Mouse (Mus musculus): ENCODE results near the gene 4930402F06Rik. TPM values are rescaled to one million over a fixed set of nuclear protein-coding genes. Genes with fewer than 3 reads are reported as not detected.

4930402F06Rik gene
- polyA plus RNA-seq, 1 experiment from 2014 or later = not detected

DNA sequence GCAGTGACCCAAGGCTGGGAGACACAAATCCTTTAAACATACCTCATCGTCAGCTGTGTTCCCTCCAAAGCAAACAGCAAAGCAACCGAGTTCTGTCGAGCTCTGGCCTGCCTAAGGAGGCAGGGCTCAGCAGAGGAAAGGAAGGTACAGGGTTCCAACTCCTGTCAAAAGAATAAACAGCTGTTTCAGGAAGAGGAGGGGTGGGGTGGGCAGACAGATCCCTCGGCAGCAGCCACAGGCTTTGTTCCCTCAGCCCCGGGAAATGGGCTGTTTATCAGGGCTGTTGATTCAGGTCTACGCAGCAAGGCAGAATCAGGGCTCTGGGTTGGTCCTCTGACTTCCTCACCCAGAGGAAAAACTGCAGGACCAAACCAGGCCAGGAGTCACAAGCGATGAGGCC is 35.5 kb upstream of the 4930402F06Rik start:
- 39% methylated on average over 7 of the region's 7 CpGs for WGBS
- no peak for ATAC-seq (ENCODE audit: low FRiP score)
- H3K9ac ChIP-seq = no peak overlapping the region
- no peaks in the 10 kb centered on the region for H3K36me3 ChIP-seq
- H3K4me3 ChIP-seq = no peak overlapping the region
- H3K4me2 ChIP-seq (replicated peaks) = no peak overlapping the region
- peaks cover 13% of the 10 kb centered on the region; the same call in 1 of the 2 replicates for H3K4me1 ChIP-seq
- H3K9me3 ChIP-seq (replicated peaks) = no peaks in the 10 kb centered on the region
- no peaks in the 10 kb centered on the region for H3K27me3 ChIP-seq
- H3K27ac ChIP-seq = no peak overlapping the region

DNA sequence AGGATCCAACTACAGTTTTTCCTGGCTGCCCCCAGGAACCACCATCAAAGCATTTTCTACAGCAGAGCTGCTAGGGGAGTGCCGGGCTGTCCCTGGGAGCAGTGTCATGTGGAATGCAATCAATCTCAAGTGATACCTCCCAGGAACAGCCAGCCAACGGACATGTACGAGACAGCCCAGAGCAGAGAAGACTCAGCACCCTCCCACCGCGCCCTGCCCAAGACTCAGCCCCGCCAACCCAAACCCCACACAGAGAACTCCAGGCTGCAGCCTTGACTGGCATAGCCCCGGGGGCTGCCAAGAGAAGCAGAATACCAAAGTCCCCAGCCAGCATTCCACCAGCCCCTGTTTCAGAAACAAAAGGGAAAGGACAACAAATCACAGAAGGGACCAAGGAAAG is 35.0 kb upstream of the 4930402F06Rik start:
- H3K36me3 ChIP-seq = no peaks in the 10 kb centered on the region
- no peak overlapping the region for H3K4me3 ChIP-seq
- 30% methylated on average over 7 of the region's 7 CpGs for WGBS
- H3K27me3 ChIP-seq = no peaks in the 10 kb centered on the region
- H3K4me2 ChIP-seq (replicated peaks) = no peak overlapping the region
- no peak for ATAC-seq (ENCODE audit: low FRiP score)
- no peak overlapping the region for H3K27ac ChIP-seq
- H3K9ac ChIP-seq = no peak overlapping the region
- H3K9me3 ChIP-seq (replicated peaks) = no peaks in the 10 kb centered on the region
- H3K4me1 ChIP-seq = peaks cover 15% of the 10 kb centered on the region; the same call in 1 of the 2 replicates

DNA sequence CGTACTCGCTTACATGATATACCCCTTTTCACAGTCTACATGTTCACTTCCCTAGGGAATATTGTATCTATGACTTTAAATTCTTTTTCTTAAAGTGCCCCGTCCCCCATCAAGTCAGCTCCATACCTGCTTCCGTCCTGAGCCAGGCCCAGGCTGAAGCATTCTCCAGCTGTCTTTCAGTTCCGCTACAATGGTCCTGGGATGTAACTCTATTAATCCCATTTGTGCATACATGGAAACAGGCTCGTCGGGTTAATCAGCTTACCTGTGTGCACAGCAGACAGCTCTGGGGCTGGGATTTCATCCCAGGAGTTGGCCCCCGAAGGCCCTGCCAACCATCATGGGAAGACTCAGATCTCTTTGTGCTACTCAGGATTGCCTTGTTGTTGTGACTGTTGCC is 33.8 kb upstream of the 4930402F06Rik start:
- no peak overlapping the region for H3K4me2 ChIP-seq (replicated peaks)
- peaks cover 15% of the 10 kb centered on the region; the same call in 1 of the 2 replicates for H3K4me1 ChIP-seq
- no peak overlapping the region for H3K27ac ChIP-seq
- ATAC-seq (ENCODE audit: low FRiP score) = no peak
- 84% methylated on average over 8 of the region's 8 CpGs for WGBS
- H3K27me3 ChIP-seq = no peaks in the 10 kb centered on the region
- no peaks in the 10 kb centered on the region for H3K9me3 ChIP-seq (replicated peaks)
- H3K4me3 ChIP-seq = no peak overlapping the region
- H3K36me3 ChIP-seq = no peaks in the 10 kb centered on the region
- H3K9ac ChIP-seq = no peak overlapping the region

DNA sequence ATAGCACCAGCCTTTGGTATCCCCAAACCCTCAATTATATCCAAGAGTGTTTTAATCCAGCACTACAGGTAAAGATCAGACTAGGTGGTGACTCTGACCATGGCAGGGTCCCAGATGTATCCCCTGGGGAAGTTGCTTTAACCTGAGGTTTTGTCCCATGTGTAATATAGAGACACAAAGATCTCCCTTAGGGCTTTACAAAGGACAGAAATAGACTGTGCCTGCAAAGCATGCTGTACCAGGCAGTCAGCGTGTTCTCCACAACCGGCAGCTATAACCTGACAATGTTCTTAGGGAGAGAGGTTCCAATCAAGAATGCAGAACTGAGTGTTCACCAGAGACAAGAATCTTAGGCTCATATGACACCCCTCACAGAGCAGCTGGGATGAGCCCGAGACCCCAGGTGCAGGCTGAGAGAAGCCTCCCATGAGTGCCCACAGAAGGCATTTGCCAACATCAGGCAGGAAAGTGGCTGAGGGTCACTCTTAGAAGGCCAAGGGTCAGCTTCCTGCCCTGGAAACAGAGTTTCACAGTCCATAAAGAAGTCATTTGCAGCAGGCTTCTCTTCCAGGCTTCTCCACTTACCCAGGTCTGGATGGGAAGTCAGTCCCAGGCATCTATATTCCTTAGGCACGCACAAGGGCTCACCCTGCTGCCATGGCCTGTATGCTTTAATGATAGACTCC is 31.8 kb upstream of the 4930402F06Rik start:
- Histone ChIP-seq H3K27me3 (no peaks in the 10 kb centered on the region), H3K9me3 (replicated peaks) (no peaks in the 10 kb centered on the region), H3K4me1 (peaks cover 15% of the 10 kb centered on the region; the same call in 1 of the 2 replicates), H3K4me2 (replicated peaks) (no peak overlapping the region), H3K9ac (no peak overlapping the region), H3K36me3 (no peaks in the 10 kb centered on the region), H3K4me3 (no peak overlapping the region), H3K27ac (no peak overlapping the region)
- ATAC-seq (ENCODE audit: low FRiP score) = no peak
- 79% methylated on average over 4 of the region's 4 CpGs for WGBS

DNA sequence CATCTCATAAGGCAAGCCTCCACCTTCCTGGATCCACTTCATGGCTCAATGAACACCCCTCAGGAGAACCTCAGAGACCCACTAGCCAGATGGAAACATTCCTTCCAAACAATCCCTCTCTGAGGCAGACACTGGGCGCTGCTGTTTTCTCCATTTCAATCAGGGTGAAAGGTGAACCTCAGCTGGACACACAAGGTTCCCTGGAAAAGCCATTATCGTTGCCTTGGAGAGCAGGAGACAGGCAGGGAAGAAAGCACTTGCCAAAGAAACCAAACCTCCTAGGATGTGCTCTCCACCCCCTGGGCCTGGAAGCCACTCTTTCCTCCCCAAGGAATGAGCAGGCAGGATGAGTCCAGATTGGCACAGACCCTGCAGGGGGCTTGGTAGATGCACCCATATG is 30.6 kb upstream of the 4930402F06Rik start:
- Histone ChIP-seq H3K9ac (no peak overlapping the region), H3K27me3 (no peaks in the 10 kb centered on the region), H3K4me2 (replicated peaks) (no peak overlapping the region), H3K4me3 (no peak overlapping the region), H3K9me3 (replicated peaks) (no peaks in the 10 kb centered on the region), H3K27ac (no peak overlapping the region), H3K4me1 (peaks cover 12% of the 10 kb centered on the region; the same call in 1 of the 2 replicates), H3K36me3 (no peaks in the 10 kb centered on the region)
- 22% methylated on average over 2 of the region's 2 CpGs for WGBS
- no peak for ATAC-seq (ENCODE audit: low FRiP score)

DNA sequence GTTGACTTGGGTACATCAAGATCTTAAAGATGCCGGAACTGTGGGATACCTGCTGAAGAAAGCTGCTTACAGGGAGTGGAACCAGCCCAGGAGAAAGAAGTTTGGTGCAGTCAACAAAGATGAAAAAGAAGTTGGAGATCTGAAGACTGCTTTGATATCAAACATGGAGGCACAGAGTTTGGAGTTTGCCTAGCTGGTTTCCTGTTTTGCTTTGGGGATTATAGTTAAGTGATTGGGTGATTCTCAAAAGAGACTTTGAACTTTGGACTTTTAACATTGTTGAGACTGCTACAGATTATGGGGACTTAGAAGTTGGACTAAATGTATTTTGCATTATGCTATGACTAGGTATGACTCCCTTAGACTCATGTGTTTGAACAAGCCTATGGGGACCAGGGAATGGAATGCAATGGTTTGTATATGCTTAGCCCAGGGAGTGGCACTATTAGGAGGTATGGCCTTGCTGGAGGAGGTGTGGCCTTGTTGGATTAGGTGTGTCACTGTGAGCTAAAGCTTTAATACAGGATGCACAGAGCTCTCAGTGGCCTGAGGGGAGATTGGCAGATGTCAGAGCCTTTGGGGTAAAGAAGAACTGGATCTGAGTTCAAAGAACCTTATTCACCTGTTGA is 26.9 kb upstream of the 4930402F06Rik start:
- 95% methylated on average over 1 of the region's 1 CpGs for WGBS
- no peaks in the 10 kb centered on the region for H3K27me3 ChIP-seq

DNA sequence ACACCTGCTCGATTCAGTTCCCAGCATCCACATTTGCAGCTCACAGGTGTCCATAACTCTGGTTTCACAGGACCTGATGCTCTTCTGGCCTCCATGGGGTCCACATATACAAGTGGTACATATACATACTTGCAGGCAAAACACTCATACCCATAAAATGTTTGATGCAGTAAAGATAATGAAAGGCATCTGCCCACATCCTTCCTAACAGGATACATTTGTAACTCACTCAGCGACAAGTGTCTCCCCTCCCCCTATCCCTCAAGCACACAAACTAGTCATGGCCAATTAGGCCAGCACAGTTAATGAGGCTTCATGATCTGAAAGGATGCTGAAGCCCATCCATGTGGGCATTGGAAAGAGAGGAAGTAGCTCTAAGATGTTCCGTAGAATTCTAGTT is 25.4 kb upstream of the 4930402F06Rik start:
- Histone ChIP-seq H3K36me3 (no peaks in the 10 kb centered on the region), H3K27me3 (no peaks in the 10 kb centered on the region), H3K4me1 (0 out of 2 replicates have a peak, but pooled peaks cover 2% of the 10 kb centered on the region), H3K9ac (no peak overlapping the region), H3K4me2 (replicated peaks) (no peak overlapping the region), H3K4me3 (no peak overlapping the region), H3K27ac (no peak overlapping the region), H3K9me3 (replicated peaks) (no peaks in the 10 kb centered on the region)
- no peak for ATAC-seq (ENCODE audit: low FRiP score)
- 89% methylated on average over 3 of the region's 3 CpGs for WGBS

More for the DNA sequence above, 26.9 kb upstream of the 4930402F06Rik start:
- ATAC-seq (ENCODE audit: low FRiP score) = no peak
- Histone ChIP-seq H3K27ac (no peak overlapping the region), H3K9me3 (replicated peaks) (no peaks in the 10 kb centered on the region), H3K4me3 (no peak overlapping the region), H3K4me2 (replicated peaks) (no peak overlapping the region), H3K36me3 (no peaks in the 10 kb centered on the region), H3K9ac (no peak overlapping the region), H3K4me1 (0 out of 2 replicates have a peak, but pooled peaks cover 2% of the 10 kb centered on the region)

DNA sequence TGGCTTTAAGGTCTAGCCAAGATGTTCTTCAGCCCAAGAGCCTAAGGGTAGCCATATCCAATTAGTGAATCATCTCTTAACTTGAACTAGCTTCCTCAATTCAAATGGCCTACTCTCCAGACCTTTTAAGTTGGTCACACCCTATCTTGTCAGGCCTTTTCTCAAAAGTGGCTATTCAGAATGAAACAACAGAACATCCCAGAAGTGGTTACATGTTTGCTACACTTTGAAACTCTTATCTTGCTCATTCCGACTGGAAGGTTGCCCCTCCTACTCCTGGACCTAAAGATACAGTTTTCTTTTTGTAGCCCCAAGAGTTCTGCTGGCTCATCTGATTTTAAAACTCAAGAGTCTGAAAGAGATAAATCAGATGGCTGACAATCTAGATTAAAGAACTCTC is 23.7 kb upstream of the 4930402F06Rik start:
- H3K27me3 ChIP-seq = no peaks in the 10 kb centered on the region
- no peaks in the 10 kb centered on the region for H3K36me3 ChIP-seq
- H3K4me3 ChIP-seq = no peak overlapping the region
- WGBS = 94% methylated on average over 1 of the region's 1 CpGs
- no peaks in the 10 kb centered on the region for H3K4me1 ChIP-seq
- no peak overlapping the region for H3K4me2 ChIP-seq (replicated peaks)
- no peaks in the 10 kb centered on the region for H3K9me3 ChIP-seq (replicated peaks)
- ATAC-seq (ENCODE audit: low FRiP score) = no peak
- H3K9ac ChIP-seq = no peak overlapping the region
- H3K27ac ChIP-seq = no peak overlapping the region

DNA sequence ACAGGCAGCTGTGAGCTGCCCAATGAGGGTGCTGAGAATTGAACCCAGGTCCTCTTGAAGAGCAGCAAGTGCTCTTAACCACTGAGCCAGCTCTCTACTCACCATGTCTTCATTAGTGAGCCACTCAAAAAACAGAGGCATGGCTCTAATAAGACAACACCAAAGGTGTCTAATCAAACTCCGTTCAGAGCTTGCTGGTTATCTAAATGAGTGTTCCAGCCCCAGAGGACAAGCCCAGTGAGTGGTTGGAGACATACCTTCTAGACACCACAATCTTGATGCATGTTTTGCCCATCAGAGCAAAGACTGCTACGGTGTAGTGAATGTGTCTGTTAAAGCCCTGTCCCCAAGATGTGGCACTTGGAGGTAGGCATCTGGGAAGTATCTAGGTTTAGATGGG is 22.7 kb upstream of the 4930402F06Rik start:
- H3K4me1 ChIP-seq = no peaks in the 10 kb centered on the region
- H3K27ac ChIP-seq = no peak overlapping the region
- ATAC-seq (ENCODE audit: low FRiP score) = no peak
- no peaks in the 10 kb centered on the region for H3K36me3 ChIP-seq
- H3K27me3 ChIP-seq = no peaks in the 10 kb centered on the region
- no peak overlapping the region for H3K9ac ChIP-seq
- H3K4me3 ChIP-seq = no peak overlapping the region
- H3K9me3 ChIP-seq (replicated peaks) = no peaks in the 10 kb centered on the region
- WGBS = 95% methylated on average over 2 of the region's 2 CpGs
- H3K4me2 ChIP-seq (replicated peaks) = no peak overlapping the region

DNA sequence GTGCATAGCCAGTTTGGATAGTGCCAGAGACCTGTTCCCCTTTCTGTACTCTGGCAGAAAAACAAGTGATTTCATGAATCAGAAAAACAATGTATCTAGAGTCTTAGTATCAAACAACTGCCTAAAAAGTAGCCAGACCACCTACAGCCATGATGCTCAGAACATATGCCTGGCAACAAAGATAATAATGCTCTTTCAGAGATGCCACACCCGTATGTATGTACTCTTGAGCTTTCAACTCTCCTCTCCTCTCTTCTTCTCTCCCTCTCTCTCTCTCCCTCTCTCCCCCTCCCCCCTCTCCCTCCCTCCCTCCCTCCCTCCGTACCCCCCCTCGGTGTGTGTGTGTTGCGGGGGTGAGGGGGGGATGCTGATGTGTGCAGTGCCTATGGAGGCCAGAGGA is 22.3 kb upstream of the 4930402F06Rik start:
- WGBS = 89% methylated on average over 4 of the region's 4 CpGs
- Histone ChIP-seq H3K27ac (no peak overlapping the region), H3K9ac (no peak overlapping the region), H3K4me2 (replicated peaks) (no peak overlapping the region), H3K9me3 (replicated peaks) (no peaks in the 10 kb centered on the region), H3K4me1 (no peaks in the 10 kb centered on the region), H3K4me3 (no peak overlapping the region), H3K27me3 (no peaks in the 10 kb centered on the region), H3K36me3 (no peaks in the 10 kb centered on the region)
- ATAC-seq (ENCODE audit: low FRiP score) = no peak

DNA sequence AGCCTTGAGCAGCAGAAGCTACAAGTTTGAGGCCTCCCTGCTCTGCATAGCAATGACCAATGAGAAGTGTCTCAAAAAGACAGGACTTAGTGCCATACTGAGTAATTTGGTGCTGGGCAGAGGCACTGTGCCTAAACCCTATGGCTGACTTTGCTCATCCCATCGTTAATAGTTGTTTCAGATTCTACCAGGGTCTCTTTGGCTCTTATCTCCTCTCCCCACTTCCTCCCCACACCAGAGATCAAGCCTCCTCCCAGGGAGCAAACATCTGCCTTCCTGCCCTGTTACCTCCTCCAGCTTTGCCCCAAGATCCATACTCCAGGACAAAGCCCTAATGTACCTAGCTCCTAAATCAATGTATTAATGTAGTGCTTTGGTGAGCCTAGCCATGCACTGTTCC is 20.3 kb upstream of the 4930402F06Rik start:
- ATAC-seq (ENCODE audit: low FRiP score) = no peak
- 100% methylated on average over 1 of the region's 1 CpGs for WGBS

DNA sequence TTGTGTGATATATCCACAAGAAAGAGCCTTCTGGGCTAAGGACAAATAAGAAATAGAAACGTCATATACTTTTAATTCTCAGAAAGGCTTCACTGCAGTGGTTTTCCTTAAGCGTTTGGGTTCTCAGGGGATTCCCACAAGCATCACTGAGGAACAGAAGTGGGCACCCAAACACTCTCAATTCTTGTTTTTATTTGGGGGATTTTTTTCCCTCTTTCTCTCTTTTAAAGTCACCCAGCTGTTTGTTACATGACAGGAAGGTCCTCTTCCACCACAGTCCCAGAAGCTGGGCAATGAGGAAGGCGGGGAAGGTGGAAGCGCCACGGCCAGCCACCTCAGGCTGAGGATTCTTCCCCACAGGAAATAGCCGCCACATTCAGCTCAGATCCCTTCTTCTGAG is 19.5 kb upstream of the 4930402F06Rik start:
- Histone ChIP-seq H3K27me3 (no peaks in the 10 kb centered on the region), H3K27ac (no peak overlapping the region), H3K4me1 (no peaks in the 10 kb centered on the region), H3K9ac (no peak overlapping the region), H3K9me3 (replicated peaks) (no peaks in the 10 kb centered on the region), H3K36me3 (no peaks in the 10 kb centered on the region), H3K4me2 (replicated peaks) (no peak overlapping the region), H3K4me3 (no peak overlapping the region)
- ATAC-seq (ENCODE audit: low FRiP score) = no peak
- 87% methylated on average over 6 of the region's 6 CpGs for WGBS

More for the DNA sequence above, 20.3 kb upstream of the 4930402F06Rik start:
- no peak overlapping the region for H3K4me2 ChIP-seq (replicated peaks)
- no peaks in the 10 kb centered on the region for H3K36me3 ChIP-seq
- H3K4me3 ChIP-seq = no peak overlapping the region
- H3K27me3 ChIP-seq = no peaks in the 10 kb centered on the region
- H3K27ac ChIP-seq = no peak overlapping the region
- H3K9ac ChIP-seq = no peak overlapping the region
- H3K9me3 ChIP-seq (replicated peaks) = no peaks in the 10 kb centered on the region
- no peaks in the 10 kb centered on the region for H3K4me1 ChIP-seq

DNA sequence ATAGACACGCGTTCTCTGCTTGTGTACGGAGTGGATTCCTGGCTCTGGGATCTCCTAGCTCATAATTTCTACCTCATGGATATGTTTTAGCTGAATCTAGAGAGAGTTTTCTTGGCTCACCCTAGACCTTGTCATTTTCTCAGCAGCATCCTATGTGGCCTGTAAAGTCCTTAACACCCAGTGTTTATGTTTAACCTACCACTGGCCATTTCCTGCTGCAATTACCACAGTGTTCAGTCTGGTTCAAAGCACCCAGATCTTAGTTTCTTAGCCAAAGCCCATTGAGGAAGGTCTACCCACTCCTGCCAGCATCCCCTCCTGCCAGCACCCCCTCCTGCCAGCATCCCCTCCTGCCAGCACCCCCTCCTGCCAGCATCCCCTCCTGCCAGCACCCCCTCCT is 15.8 kb upstream of the 4930402F06Rik start:
- no peak overlapping the region for H3K4me3 ChIP-seq
- no peaks in the 10 kb centered on the region for H3K27me3 ChIP-seq
- no peak overlapping the region for H3K4me2 ChIP-seq (replicated peaks)
- no peaks in the 10 kb centered on the region for H3K9me3 ChIP-seq (replicated peaks)
- no peak overlapping the region for H3K27ac ChIP-seq
- H3K4me1 ChIP-seq = no peaks in the 10 kb centered on the region
- H3K36me3 ChIP-seq = no peaks in the 10 kb centered on the region
- ATAC-seq (ENCODE audit: low FRiP score) = no peak
- WGBS = 96% methylated on average over 3 of the region's 3 CpGs
- H3K9ac ChIP-seq = no peak overlapping the region
